Mouse (Mus musculus) G1E-ER4 (cell line): ENCODE data around the gene Krt72. TPM values are rescaled to one million over a fixed set of nuclear protein-coding genes. Genes with fewer than 3 reads are reported as not detected.

Experiments
- GATA1 ChIP-seq: IDR thresholded peaks from one replicate; pipeline ENCODE4 v1.8.0; 2012; ENCODE audit warnings: low read length, inconsistent platforms
- polyA plus RNA-seq: library from polyadenylated mRNA; stranded (reverse); fragments of >175 nt; gene quantifications from 2 replicates; pipeline ENCODE4 v1.2.3, GENCODE M21; 2012

Gene Krt72
- not detected in 2 replicates for polyA plus RNA-seq

- TF ChIP-seq GATA1 = no peak
These were observed at the start of gene Krt72 for GRCm38 (mm10) chr15:101786360-101786759. Gene Krt72 (minus strand): TSS chr15:101786460.

GRCm38 (mm10) chr15:101834784-101835328 is 48.6 kb upstream of the Krt72 start:
- no peak for TF ChIP-seq GATA1

GRCm38 (mm10) chr15:101833131-101833530 is 46.9 kb upstream of the Krt72 start:
- no peak for TF ChIP-seq GATA1

DNA sequence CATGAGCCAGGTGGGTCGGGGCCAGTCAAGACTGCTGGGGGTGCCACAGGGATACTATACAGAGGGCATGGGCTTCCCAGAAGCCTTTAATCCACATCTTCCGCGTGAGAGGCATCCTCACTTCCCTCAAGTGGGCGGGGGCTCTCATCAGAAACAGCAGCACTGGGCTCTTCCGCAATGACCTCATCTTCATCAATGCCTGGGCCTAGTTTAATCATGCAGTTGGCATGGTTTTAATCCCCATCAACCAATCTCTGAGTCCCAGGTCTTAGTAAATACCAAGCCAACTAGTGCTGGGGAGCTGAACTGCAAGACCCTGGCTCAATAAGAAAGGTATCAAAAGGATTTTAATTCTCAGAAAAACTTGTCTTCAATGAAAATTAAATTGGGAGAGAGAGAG is 43.2 kb upstream of the Krt72 start:
- TF ChIP-seq GATA1 = no peak

DNA sequence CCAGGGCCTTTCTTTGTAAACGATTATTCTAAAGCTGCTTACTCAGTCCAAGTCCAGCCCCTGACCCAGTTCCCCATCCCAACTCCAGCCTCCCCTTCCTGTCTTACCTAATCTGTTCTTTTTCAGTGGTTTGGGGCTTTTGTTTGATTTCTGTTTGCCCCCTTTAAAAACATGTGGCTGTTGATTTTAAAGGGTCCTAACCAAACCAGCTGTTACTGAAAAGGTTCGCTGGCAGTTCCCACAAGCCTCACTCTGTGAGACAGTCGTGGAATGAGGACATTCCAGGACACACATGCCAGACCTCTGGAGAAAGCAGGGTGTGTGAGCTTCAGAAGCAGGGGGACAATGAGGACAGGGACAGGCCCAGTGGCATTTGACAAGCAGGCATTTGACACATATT is 35.5 kb upstream of the Krt72 start:
- no peak for TF ChIP-seq GATA1

DNA sequence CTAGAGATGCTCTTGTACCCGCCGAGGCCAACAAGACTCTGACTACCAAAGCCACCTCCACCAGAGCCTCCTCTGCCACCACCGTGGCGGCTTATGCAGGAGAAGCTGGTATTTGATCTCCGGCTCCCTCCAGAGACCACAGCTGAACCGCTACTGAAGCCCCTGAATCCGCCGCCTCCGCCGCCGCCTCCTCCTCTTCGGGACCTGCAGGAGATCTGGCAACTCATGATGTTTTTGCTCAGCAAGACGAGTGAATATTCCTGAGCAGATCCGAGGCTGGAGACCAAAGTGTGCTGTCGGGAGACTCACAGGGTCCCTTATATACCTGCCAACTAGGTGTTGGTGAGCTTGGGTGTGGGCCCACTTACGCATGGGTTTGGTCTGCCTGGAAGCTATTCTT is 31.6 kb upstream of the Krt72 start, which contains the start of gene Krt2:
Gene Krt2, minus strand, starts transcription at position 295 of the 400 bp plus-strand sequence.
- TF ChIP-seq GATA1 = no peak

GRCm38 (mm10) chr15:101803052-101803822 is 17.0 kb upstream of the Krt72 start:
- no peak for TF ChIP-seq GATA1

GRCm38 (mm10) chr15:101802296-101802835 is 16.1 kb upstream of the Krt72 start, which contains the start of gene Krt73:
Gene Krt73 (minus strand): TSS chr15:101802346.
- no peak for TF ChIP-seq GATA1

- TF ChIP-seq GATA1 = no peak
These were observed 4.6 kb upstream of the Krt72 start for GRCm38 (mm10) chr15:101790867-101791266.

GRCm38 (mm10) chr15:101773420-101773819 is 12.8 kb downstream of the Krt72 start:
- TF ChIP-seq GATA1 = no peak

DNA sequence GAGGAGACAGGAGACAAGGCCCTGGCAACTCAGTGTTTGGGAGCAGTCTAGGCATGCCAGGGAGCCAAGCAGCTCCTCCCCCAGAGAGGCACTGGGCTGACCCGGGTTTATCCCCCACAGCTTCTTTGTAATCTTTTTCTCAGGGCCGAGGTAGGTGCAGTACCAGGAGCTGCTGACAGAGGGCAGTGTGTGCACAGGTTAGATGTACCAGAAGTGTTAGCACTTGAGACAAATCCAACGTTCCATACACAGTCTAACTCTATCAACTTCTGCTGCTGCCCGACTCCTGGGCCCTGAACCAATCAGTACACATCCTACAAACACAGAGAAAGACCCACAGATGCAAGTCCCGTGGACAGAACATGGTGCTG is 13.6 kb downstream of the Krt72 start:
- TF ChIP-seq GATA1 = no peak

DNA sequence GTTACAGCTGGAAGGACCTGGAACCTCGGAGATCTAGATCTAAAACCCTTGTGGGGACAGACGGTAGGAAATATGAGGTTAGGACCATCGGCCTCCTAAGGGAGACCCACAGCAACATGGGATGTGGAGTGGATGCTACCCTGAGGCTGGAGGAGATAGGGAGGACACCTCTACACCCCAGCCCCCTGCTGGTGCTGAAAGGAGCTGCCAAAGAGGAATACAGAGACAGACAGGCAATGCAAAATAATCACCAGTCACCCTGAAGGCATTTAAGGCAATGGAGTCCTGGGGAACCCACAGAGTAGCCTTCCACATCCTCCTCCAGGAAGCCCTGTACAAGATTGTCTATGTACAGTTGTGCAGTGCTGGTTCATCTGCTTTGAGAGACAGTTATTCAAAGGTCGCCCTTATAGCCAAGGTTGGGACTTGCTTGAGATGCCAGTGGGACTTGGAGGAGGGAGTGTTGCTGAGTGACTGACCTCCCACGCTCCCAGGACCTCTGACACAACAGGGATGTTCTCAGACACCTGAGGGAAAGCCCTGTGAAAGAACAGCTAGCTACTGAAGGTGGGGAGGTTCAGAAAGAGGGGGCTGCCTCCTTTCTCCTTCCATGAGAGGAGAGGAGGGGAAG is 14.1 kb downstream of the Krt72 start:
- TF ChIP-seq GATA1 = no peak

- TF ChIP-seq GATA1 = no peak
These were observed 16.0 kb downstream of the Krt72 start for GRCm38 (mm10) chr15:101770226-101770625.

- no peak for TF ChIP-seq GATA1
These were observed 43.5 kb downstream of the Krt72 start, which contains the start of gene Krt71 for GRCm38 (mm10) chr15:101742711-101743110. Gene Krt71 (minus strand): TSS chr15:101743109.

DNA sequence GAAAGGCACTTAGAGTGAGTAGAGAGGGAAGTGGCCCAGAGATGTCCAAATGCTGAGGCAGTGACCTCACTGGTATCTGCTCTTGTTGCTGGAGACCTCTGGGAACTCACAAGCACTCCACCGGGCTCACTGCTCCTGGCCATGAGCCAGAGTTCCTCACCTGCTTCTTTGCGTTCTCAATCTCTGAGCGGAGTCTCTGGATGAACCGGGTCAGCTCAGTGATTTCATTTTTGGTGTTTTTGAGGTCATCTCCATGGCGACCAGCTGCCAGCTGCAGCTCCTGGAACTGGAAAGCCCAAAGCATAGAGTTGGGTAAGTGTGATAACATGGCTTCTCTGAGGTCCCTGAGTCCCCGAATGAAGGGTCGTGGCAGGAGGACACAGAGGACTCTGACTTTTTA is 48.5 kb downstream of the Krt72 start:
- no peak for TF ChIP-seq GATA1

DNA sequence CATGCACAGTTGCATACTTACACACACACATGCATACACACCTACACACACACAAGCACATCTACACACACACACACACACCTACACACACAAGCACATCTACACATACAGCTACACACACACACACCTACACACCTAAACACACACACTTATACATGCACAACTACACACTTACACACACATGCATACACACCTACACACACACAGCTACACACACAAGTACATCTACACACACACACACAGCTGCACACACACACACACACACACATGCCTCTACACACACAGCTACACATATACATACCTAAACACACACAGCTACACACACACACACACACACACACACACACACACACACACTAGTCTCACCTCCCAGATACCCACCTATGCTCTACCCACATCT is 55.6 kb downstream of the Krt72 start:
- TF ChIP-seq GATA1 = no peak

Other genes with a start within 250 kb of the Krt72 start
- gene Krt82, start 235.8 kb downstream of the Krt72 start, polyA plus RNA-seq = not detected in 2 replicates
- gene Krt90, start 223.5 kb downstream of the Krt72 start, polyA plus RNA-seq = not detected in 2 replicates
- gene Krt75, start 212.6 kb downstream of the Krt72 start, polyA plus RNA-seq = not detected in 2 replicates
- gene Gm5414, start 158.3 kb downstream of the Krt72 start, polyA plus RNA-seq = not detected in 2 replicates
- not detected in 2 replicates for gene Gm5478, start 139.1 kb downstream of the Krt72 start, polyA plus RNA-seq
- gene Krt6b, start 106.2 kb downstream of the Krt72 start, polyA plus RNA-seq = not detected in 2 replicates
- gene Krt6a, start 92.2 kb downstream of the Krt72 start, polyA plus RNA-seq = not detected in 2 replicates
- gene Krt5, start 73.6 kb downstream of the Krt72 start, polyA plus RNA-seq = not detected in 2 replicates
- gene Krt71, start 43.4 kb downstream of the Krt72 start, polyA plus RNA-seq = not detected in 2 replicates
- gene Krt73, start 15.9 kb upstream of the Krt72 start, polyA plus RNA-seq = not detected in 2 replicates
- not detected in 2 replicates for gene Krt2, start 31.7 kb upstream of the Krt72 start, polyA plus RNA-seq
- not detected in 2 replicates for gene Krt1, start 64.3 kb upstream of the Krt72 start, polyA plus RNA-seq
- gene Krt77, start 83.2 kb upstream of the Krt72 start, polyA plus RNA-seq = not detected in 2 replicates
- gene Krt76, start 106.5 kb upstream of the Krt72 start, polyA plus RNA-seq = not detected in 2 replicates
- gene Krt4, start 138.3 kb upstream of the Krt72 start, polyA plus RNA-seq = not detected in 2 replicates
- gene Krt79, start 153.9 kb upstream of the Krt72 start, polyA plus RNA-seq = not detected in 2 replicates
- not detected in 2 replicates for gene Krt78, start 167.8 kb upstream of the Krt72 start, polyA plus RNA-seq
- gene Krt8, start 218.0 kb upstream of the Krt72 start, polyA plus RNA-seq = not detected in 2 replicates
- gene Krt18, start 241.7 kb upstream of the Krt72 start, polyA plus RNA-seq = not detected in 2 replicates